Comparison of ENCODE assay signal across 8 mouse cellular contexts in genomic region chr14:48295815-48296271, GRCm38 (mm10).
DNase-seq lines count a peak whose midpoint lies in the region; ATAC-seq lines count a peak whose summit lies in the region.

No protein-coding gene starts in this region.

- 2% methylated on average over 7 of the region's 7 CpGs for WGBS in intestine, embryonic 15.5 days
- 0% methylated on average over 7 of the region's 7 CpGs for WGBS in stomach, embryonic 15.5 days

- peaks cover 11% of the 10 kb centered on the region for H3K4me1 ChIP-seq in megakaryocyte, embryonic 14.5 days
- H3K4me1 ChIP-seq in intestine, embryonic 15.5 days (replicated peaks), result peaks cover 9% of the 10 kb centered on the region; the same call in 1 of the 2 replicates
- H3K4me1 ChIP-seq in stomach, embryonic 15.5 days, result peaks cover 5% of the 10 kb centered on the region

- 0 out of 2 replicates have a peak overlapping the region, but pooled peaks have one; percentile 24 for H3K27ac ChIP-seq in intestine, embryonic 15.5 days
- peak overlapping the region; percentile 23; the same call in 1 of the 2 replicates for H3K27ac ChIP-seq in stomach, embryonic 15.5 days

- peak overlapping the region; percentile 78 for H3K4me3 ChIP-seq in megakaryocyte, embryonic 14.5 days (replicated peaks)
- no peak overlapping the region for H3K4me3 ChIP-seq in intestine, embryonic 15.5 days (replicated peaks)
- H3K4me3 ChIP-seq in stomach, embryonic 15.5 days (replicated peaks), result no peak overlapping the region

- peaks cover 60% of the 10 kb centered on the region for H3K27me3 ChIP-seq in megakaryocyte, embryonic 14.5 days (replicated peaks)
- no peaks in the 10 kb centered on the region for H3K27me3 ChIP-seq in intestine, embryonic 15.5 days (replicated peaks)
- no peaks in the 10 kb centered on the region for H3K27me3 ChIP-seq in stomach, embryonic 15.5 days (replicated peaks)

- H3K9ac ChIP-seq in intestine, embryonic 15.5 days, result no peak overlapping the region
- no peak overlapping the region for H3K9ac ChIP-seq in stomach, embryonic 15.5 days

- H3K36me3 ChIP-seq in megakaryocyte, embryonic 14.5 days (replicated peaks; ENCODE audit: low read length), result no peaks in the 10 kb centered on the region
- no peaks in the 10 kb centered on the region for H3K36me3 ChIP-seq in intestine, embryonic 15.5 days
- no peaks in the 10 kb centered on the region for H3K36me3 ChIP-seq in stomach, embryonic 15.5 days

- peak overlapping the region; percentile 42 for H3K4me2 ChIP-seq in intestine, embryonic 15.5 days (replicated peaks)
- H3K4me2 ChIP-seq in stomach, embryonic 15.5 days, result peak overlapping the region; percentile 26

- H3K9me3 ChIP-seq in megakaryocyte, embryonic 14.5 days, result peaks cover 24% of the 10 kb centered on the region
- H3K9me3 ChIP-seq in intestine, embryonic 15.5 days, result no peaks in the 10 kb centered on the region
- H3K9me3 ChIP-seq in stomach, embryonic 15.5 days, result no peaks in the 10 kb centered on the region

- peak; percentile 20 for DNase-seq in embryo, embryonic 11 days
- no peak for DNase-seq in embryo, embryonic 10.5 days (ENCODE audit: low spot score)
- DNase-seq in retina, postnatal 1 day, result no peak
- DNase-seq in cerebellum, adult 18-20 months, result no peak

- no peak for ATAC-seq in megakaryocyte, adult 5-6 weeks (ENCODE audit: poor library complexity, severe bottlenecking)
- ATAC-seq in intestine, embryonic 15.5 days, result peak; percentile 36; the same call in 1 of the 2 replicates
- ATAC-seq in stomach, embryonic 15.5 days (ENCODE audit: insufficient read depth, low FRiP score, low read depth), result no peak
